Mouse (Mus musculus) hindbrain, embryonic 14.5 days (tissue): ENCODE data around the gene Xrcc1. TPM values are rescaled to one million over a fixed set of nuclear protein-coding genes. Genes with fewer than 3 reads are reported as not detected.

Experiments
- ATAC-seq: fragments of 200-750 bp; cut with Nextera tagmentation; 2 replicates; pipeline ENCODE4 v1.8.0; 2017; ENCODE audit warnings: moderate number of reproducible peaks, mild to moderate bottlenecking, moderate TSS enrichment, moderate library complexity; ENCODE audit not compliant: low FRiP score
- DNase-seq: peaks from one replicate; pipeline ENCODE4 v3.0.0-alpha.2; 2015; ENCODE audit warnings: low spot score
- H3K27ac ChIP-seq: fragments of 300-500 bp; sonication (generic); 2 replicates; pipeline ENCODE4 v1.5.1; 2014; ENCODE audit warnings: mild to moderate bottlenecking, moderate library complexity
- H3K27me3 ChIP-seq: fragments of 300-500 bp; sonication (generic); 2 replicates; pipeline ENCODE4 v1.6.1; 2014; ENCODE audit warnings: mild to moderate bottlenecking, low read length, mixed read lengths; ENCODE audit not compliant: control insufficient read depth, insufficient read depth
- H3K36me3 ChIP-seq: fragments of 300-500 bp; sonication (generic); replicated peaks from 2 replicates; pipeline ENCODE4 v1.6.1; 2014; ENCODE audit not compliant: control insufficient read depth, insufficient read depth
- H3K4me1 ChIP-seq: fragments of 300-500 bp; sonication (generic); replicated peaks from 2 replicates; pipeline ENCODE4 v1.6.1; 2014; ENCODE audit warnings: antibody characterized with exemption, low read length, mixed read lengths; ENCODE audit not compliant: control insufficient read depth, insufficient read depth
- H3K4me2 ChIP-seq: fragments of 300-500 bp; sonication (generic); replicated peaks from 2 replicates; pipeline ENCODE4 v1.6.1; 2014; ENCODE audit warnings: mild to moderate bottlenecking, moderate library complexity
- H3K4me3 ChIP-seq: fragments of 300-500 bp; sonication (generic); replicated peaks from 2 replicates; pipeline ENCODE4 v1.5.1; 2014; ENCODE audit warnings: mild to moderate bottlenecking, low read length
- H3K9ac ChIP-seq: fragments of 300-500 bp; sonication (generic); 2 replicates; pipeline ENCODE4 v1.6.1; 2014
- H3K9me3 ChIP-seq: fragments of 300-500 bp; sonication (generic); 2 replicates; pipeline ENCODE4 v1.6.1; 2016; ENCODE audit warnings: low read length; ENCODE audit not compliant: control insufficient read depth
- WGBS: fragments of 180-500 bp; shearing (Covaris S2); extraction: QIAGEN DNeasy Blood & Tissue Kit; methylation state at CpG from one replicate; pipeline ENCODE4 v1.1.7; 2014; 5-methylcytosine and 5-hydroxymethylcytosine counted together
- polyA plus RNA-seq: library from polyadenylated mRNA; unstranded; fragments of >200 nt; fragmentation: Nextera tagmentation; extraction: Ambion mirVana; gene quantifications from 2 replicates; pipeline ENCODE4 v1.2.1, GENCODE M21; 2014

Gene Xrcc1
- polyA plus RNA-seq, 1 experiment from 2014 or later, result 52.3 TPM

DNA sequence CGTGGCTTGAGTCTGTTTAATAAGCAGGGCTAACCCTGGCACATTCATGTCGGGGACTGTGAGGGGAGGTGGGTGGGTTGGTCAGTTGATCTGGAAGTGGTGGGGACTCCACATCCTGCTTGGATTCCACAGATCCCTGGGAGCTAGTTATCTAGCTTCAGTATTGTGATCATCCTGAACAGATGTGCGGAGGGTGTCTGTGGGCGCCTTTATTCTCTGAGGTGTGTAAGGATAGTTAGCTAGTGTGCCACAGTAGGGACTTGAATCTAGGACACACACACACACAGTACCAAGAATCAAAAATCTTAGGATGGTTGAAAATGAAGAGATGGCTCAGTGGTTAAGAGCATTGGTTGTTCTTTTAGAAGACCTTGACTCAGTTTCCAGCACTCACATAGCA is 22.4 kb downstream of the Xrcc1 start:
- no peak overlapping the region for H3K4me3 ChIP-seq
- H3K9ac ChIP-seq, result no peak overlapping the region
- H3K36me3 ChIP-seq, result peaks cover 41% of the 10 kb centered on the region
- ATAC-seq (no peak), DNase-seq (no peak)
- H3K4me2 ChIP-seq, result no peak overlapping the region
- no peaks in the 10 kb centered on the region for H3K27me3 ChIP-seq
- no peaks in the 10 kb centered on the region for H3K9me3 ChIP-seq
- no peak overlapping the region for H3K27ac ChIP-seq
- 93% methylated on average over 4 of the region's 4 CpGs for WGBS
- no peaks in the 10 kb centered on the region for H3K4me1 ChIP-seq

GRCm38 (mm10) chr7:24571071-24571470 is 25.0 kb downstream of the Xrcc1 start:
- Histone ChIP-seq H3K9ac (no peak overlapping the region), H3K9me3 (no peaks in the 10 kb centered on the region), H3K36me3 (peaks cover 32% of the 10 kb centered on the region), H3K4me2 (no peak overlapping the region), H3K4me3 (no peak overlapping the region), H3K4me1 (no peaks in the 10 kb centered on the region), H3K27me3 (no peaks in the 10 kb centered on the region), H3K27ac (no peak overlapping the region)
- 88% methylated on average over 4 of the region's 4 CpGs for WGBS
- no peak for ATAC-seq
- DNase-seq, result no peak

DNA sequence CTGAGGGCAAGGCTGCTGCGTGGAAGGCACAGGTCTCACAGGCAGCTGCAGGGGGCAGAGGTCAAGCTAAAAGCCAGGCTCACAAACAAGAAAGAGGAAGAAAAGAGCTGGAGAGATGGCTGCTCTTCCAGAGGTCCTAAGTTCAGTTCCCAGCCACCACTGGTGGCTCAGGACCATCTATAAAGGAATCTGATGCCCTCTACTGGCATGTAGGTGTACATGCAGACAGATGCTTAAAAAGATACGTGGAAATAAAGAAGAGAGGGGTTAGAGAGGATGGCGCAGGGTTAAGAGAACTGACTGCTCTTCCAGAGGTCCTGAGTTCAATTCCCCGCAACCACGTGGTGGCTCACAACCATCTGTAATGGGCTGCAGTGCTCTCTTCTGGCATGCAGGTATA is 26.4 kb downstream of the Xrcc1 start:
- Histone ChIP-seq H3K36me3 (peaks cover 18% of the 10 kb centered on the region), H3K27ac (no peak overlapping the region), H3K9ac (no peak overlapping the region), H3K4me2 (no peak overlapping the region), H3K4me1 (no peaks in the 10 kb centered on the region), H3K27me3 (no peaks in the 10 kb centered on the region), H3K9me3 (no peaks in the 10 kb centered on the region), H3K4me3 (no peak overlapping the region)
- WGBS, result 47% methylated on average over 5 of the region's 5 CpGs
- no peak for DNase-seq
- ATAC-seq, result no peak

DNA sequence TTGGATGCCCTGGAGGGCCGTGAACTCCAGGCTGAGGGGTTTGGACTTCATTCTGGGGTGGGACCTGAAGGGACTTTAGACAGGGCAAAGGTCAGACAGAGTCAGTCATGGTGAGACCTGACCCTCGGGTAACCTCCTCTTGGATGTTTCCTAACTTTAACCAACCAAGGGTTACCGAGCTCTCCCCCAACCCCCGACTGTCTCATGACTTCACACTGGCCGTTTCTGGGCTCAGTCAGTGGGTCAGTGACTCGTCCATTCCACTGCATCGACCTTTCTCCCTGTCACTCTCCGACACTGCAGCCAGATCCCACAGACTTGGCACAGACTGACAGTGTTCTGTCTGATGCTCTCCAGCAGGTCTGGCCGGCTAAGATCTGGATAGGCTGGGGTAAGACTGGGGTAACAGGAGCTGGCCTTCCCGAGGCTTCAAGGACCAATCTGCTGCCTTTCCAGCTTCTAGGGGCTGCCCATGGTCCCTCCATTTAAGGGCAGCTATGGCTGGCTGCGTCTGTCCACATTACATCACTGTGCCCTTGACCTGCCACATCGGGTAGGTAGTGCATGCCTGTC is 28.2 kb downstream of the Xrcc1 start:
- H3K9ac ChIP-seq, result no peak overlapping the region
- 63% methylated on average over 12 of the region's 12 CpGs for WGBS
- H3K4me2 ChIP-seq, result no peak overlapping the region
- ATAC-seq (no peak), DNase-seq (no peak)
- no peaks in the 10 kb centered on the region for H3K4me1 ChIP-seq
- H3K36me3 ChIP-seq, result peaks cover 3% of the 10 kb centered on the region; the same call in 1 of the 2 replicates
- no peak overlapping the region for H3K27ac ChIP-seq
- H3K9me3 ChIP-seq, result no peaks in the 10 kb centered on the region
- H3K4me3 ChIP-seq, result no peak overlapping the region
- no peaks in the 10 kb centered on the region for H3K27me3 ChIP-seq

DNA sequence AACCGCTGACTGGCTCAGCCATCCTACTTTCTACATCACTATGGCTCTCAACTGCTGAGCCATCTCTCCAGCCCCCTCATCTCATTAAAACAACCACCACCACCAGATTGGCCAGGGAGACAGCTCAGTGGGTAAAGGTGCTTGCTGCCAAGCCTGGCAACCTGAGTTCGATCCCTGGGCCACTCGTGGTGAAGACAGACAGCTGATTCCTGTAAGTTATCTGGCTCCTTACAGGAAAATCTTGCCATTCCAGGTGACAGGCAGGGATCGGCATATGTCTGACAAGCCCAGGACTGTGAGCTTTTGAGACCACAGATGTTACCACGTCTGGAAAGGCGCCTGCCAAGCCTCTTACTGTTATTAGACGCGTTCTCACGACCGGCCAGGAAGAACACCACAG is 31.7 kb downstream of the Xrcc1 start:
- H3K4me3 ChIP-seq, result no peak overlapping the region
- no peak overlapping the region for H3K4me2 ChIP-seq
- no peaks in the 10 kb centered on the region for H3K4me1 ChIP-seq
- ATAC-seq (no peak), DNase-seq (no peak)
- H3K9ac ChIP-seq, result no peak overlapping the region
- H3K9me3 ChIP-seq, result no peaks in the 10 kb centered on the region
- no peaks in the 10 kb centered on the region for H3K27me3 ChIP-seq
- H3K36me3 ChIP-seq, result no peaks in the 10 kb centered on the region
- WGBS, result 89% methylated on average over 10 of the region's 10 CpGs
- H3K27ac ChIP-seq, result no peak overlapping the region

DNA sequence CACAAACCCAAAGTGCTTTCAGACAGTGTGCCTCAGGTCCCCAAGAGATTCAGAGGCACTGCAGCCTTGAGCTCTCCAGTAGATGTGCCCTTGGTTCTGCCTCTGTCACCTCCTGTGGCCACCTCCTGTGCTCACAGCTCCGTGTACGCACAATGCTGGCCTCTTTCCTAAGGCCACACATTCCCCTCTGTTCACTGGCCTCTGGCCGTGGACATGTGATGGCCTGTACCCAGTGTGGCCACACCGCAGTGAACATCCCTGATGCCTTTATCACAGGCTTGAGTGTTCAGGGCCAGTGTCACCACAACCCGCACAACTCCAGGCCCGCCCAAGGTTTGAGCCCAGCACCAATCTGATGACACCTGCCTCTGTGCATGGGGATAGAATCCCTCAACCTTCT is 38.8 kb downstream of the Xrcc1 start:
- H3K4me2 ChIP-seq, result no peak overlapping the region
- ATAC-seq (no peak), DNase-seq (no peak)
- no peak overlapping the region for H3K9ac ChIP-seq
- 90% methylated on average over 6 of the region's 6 CpGs for WGBS
- no peak overlapping the region for H3K4me3 ChIP-seq
- H3K36me3 ChIP-seq, result no peaks in the 10 kb centered on the region
- no peak overlapping the region for H3K27ac ChIP-seq
- peaks cover 15% of the 10 kb centered on the region for H3K27me3 ChIP-seq
- H3K9me3 ChIP-seq, result no peaks in the 10 kb centered on the region
- 0 out of 2 replicates have a peak, but pooled peaks cover 2% of the 10 kb centered on the region for H3K4me1 ChIP-seq

DNA sequence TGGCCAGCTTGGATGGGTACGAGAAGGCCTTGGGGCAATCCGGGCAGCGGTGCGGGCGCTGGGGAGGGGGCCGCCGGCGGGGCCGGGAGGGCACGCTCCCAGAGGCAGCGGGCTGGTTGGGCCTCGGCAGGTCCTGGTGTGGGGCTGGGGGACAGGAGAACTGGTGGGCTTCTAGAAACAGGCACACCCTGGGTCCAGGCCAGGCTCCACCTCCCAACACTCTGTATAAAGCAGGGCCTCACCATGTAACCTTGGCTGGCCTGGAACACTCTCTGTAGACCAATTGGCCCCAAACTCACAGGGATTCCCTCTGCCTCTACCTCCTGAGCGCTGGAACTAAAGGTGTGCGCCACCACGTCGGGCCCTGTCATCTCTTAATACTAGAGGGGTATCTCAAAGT is 39.9 kb downstream of the Xrcc1 start:
- Histone ChIP-seq H3K9ac (no peak overlapping the region), H3K4me1 (0 out of 2 replicates have a peak, but pooled peaks cover 2% of the 10 kb centered on the region), H3K27me3 (peaks cover 15% of the 10 kb centered on the region), H3K36me3 (no peaks in the 10 kb centered on the region), H3K27ac (no peak overlapping the region), H3K9me3 (no peaks in the 10 kb centered on the region), H3K4me2 (no peak overlapping the region), H3K4me3 (peak overlapping the region; percentile 8; the same call in 1 of the 2 replicates)
- no peak for DNase-seq
- WGBS, result 43% methylated on average over 16 of the region's 16 CpGs
- ATAC-seq, result no peak

DNA sequence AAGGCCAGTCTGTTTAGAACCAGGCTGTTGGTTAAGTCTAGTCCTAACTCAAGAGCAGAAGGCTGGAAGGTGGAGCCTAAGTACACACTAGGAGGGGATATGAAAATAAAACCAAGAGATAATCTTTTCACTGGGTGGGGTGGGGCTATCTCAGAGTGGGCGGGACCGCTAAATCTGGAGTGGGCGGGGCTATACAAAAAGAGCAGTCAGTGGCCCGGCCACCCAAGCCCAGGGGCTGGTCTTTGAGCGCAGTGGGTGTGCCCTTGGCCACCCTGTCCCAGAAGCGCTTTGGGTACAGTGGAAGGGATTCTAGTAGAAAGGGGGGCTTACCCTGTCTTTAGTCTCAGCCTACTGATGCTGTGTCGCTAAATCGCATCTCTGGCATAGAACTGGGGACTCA is 40.7 kb downstream of the Xrcc1 start:
- 11% methylated on average over 8 of the region's 8 CpGs for WGBS
- Histone ChIP-seq H3K9ac (peak overlapping the region; percentile 83), H3K4me1 (0 out of 2 replicates have a peak, but pooled peaks cover 2% of the 10 kb centered on the region), H3K27me3 (peaks cover 15% of the 10 kb centered on the region), H3K4me2 (peak overlapping the region; percentile 67), H3K27ac (peak overlapping the region; percentile 60; the same call in 1 of the 2 replicates), H3K4me3 (peak overlapping the region; percentile 58), H3K9me3 (no peaks in the 10 kb centered on the region), H3K36me3 (no peaks in the 10 kb centered on the region)
- DNase-seq (no peak), ATAC-seq (peak; percentile 56)

- Histone ChIP-seq H3K4me3 (peak within 1 kb of the TSS; percentile 58), H3K4me2 (peak within 1 kb of the TSS; percentile 67), H3K4me1 (0 out of 2 replicates have a peak, but pooled peaks cover 2% of the 10 kb centered on the region), H3K9ac (peak within 1 kb of the TSS; percentile 83), H3K36me3 (no peaks in the 10 kb centered on the region), H3K27ac (peak within 1 kb of the TSS; percentile 60), H3K27me3 (peaks cover 15% of the 10 kb centered on the region), H3K9me3 (no peaks in the 10 kb centered on the region)
- peak; percentile 83 for ATAC-seq
- WGBS, result 5% methylated on average over 30 of the region's 30 CpGs
- DNase-seq, result peak; percentile 87
Measured at GRCm38 (mm10) chr7:24587330-24588105, 41.4 kb downstream of the Xrcc1 start, which contains the start of the genes Ethe1 and Zfp575. Gene Ethe1, plus strand, starts transcription at chr7:24587543. Gene Zfp575, minus strand, starts transcription at chr7:24587641.
